Mouse (Mus musculus) T-cell, adult 2 months (primary cell): ENCODE data around the gene Ikbip.

Source experiments
- DNase-seq: peaks from one replicate; pipeline ENCODE4 v3.0.0; 2022; ENCODE audit warnings: low spot score

The Ikbip gene

DNA sequence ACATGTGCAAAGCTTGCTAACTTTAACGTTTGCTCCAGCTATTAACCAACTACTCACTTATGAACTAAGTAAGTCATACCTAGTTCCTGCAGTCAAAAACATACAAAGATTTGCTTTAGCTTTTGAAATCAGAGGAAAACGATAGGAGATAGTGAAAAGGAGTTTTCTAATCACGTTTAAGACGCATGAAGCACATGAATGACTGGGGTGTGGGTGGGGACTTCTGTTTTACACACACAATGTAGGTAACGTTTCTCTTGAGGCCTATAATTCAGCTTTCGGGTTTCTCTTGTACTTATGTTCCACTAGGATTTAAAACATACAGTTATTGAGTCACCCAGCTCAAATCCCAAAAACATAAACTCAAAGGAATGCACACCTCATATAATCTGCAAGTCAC, 39.9 kb downstream of the Ikbip start:
- no peak for DNase-seq

DNA sequence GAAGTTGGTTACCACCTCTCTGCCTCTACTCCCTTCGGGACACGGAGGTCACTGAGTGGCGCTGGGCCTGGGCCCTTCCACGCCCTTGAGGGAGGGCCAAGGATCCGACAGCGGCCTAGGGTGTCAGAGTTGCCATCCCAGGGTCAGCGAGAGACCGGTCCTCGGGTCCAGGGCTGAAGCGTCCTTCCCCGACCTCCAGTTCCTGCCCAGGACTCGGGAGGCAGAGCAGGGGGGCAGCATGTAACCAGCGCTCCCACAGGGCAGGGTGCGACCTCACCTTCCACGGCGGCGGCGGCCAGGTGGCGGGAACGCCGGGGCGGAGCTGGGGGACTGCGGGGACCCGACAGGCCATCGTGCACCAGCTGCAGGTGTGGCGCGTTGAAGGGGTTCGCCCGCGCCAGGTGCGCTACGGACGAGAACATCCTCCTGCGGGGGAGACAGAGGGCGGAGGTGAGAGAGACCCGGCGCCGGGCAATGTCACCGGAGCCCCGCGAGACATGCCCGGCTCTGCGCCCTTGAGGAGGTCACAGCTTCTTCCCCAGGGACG, 40.6 kb downstream of the Ikbip start:
- DNase-seq, result no peak

DNA sequence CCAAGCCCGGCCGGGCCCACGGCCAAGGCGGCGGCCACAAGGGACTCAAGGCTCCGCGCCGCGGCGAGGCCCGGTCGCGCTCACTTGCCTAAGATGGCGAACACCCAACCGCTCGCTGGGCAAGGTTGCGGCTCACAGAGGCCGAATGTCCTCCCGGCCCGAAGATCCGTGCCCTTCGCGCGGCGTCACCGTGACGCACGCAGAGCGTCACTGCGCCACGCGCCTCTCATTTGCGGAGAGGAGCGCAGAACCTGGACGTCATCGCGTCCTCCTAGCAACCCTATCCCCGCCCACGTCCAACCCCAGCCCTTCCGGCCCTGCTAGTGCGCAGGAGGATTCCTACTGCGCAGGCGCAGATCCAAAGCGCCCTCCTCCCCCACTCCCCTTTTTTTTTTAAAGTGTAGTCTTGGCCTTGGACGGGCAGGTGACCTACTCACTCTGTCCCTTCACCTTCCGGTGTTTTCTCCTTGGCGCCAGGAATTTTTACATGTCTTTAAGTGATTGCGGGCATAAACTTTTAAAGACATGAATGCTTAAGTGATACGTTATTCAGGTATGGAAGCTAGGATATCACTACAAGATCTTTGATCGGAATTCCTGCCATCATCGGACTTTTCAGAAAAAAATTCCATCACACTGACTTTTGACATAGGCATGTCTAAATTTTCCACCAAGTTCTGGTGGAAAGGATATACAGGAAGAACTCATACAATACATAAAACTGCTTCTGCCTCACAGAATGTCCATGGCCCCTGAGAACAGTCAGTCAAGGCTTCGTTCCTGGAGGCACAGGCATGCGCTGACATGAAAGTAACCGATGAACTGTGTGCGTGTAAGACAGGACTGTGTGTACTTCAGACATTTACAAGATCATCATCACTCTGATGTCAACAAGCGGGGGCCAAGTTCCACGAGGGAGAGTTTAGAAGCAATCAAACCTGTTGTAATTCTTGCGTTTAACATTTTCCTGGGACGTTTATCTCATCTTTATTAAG, 41.4 kb downstream of the Ikbip start, which contains the start of gene Slc25a3:
TSS of gene Slc25a3 (minus strand) at position 232 of the 995 bp plus-strand sequence.
- peak; percentile 99 for DNase-seq

DNA sequence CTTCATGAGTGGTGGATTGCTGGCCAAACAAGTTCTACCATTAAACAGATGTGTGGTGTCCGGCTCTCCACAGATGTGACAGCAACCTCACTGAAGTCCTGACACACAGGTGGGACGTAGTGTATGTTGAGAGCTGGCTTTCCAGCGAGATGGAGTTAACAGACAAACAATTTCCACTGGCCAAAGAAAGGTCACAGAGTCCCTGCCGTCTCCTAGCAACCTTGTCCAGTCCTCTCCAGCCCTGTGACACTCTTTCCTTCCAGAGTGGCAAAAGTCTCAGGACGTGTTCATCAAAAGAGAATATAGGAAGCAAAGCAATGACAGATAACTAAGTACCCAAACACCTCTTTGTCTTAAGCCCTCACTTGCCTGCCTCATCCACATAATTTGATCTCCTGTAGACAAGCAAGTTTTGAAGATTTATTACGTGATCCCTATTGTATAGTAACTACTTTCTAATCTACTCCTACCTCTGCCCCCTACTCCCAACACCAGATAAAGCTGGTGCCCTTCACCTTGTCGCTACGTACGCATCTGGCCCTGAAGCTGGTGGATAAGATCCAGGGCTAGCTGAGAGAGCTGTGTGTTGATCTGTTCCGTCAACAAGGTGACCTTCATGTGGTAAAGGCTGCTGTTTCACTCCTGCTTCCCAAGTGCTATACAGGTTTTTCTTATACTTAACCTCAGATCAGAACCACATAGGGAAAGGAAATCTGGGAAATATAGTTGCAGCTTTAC, 44.0 kb downstream of the Ikbip start:
- DNase-seq, result no peak

DNA sequence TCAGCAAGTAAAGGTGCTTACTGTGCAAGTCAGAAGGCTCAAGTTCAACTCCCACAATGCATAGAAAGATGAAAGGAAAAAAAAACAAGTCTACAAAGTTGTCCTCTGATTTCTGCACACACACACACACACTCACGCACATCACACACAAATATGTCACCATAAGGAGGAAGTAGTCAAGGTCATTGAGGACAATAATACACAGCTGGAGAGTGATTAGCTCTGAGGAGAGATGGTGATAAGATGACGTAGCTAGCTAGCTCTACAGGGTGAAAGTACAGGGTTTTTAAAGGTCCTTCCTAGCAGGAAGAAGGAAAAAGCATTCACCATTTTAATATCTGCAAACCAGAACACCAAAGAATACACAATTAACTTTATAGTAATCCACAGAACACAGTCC, 44.7 kb downstream of the Ikbip start:
- DNase-seq, result no peak

DNA sequence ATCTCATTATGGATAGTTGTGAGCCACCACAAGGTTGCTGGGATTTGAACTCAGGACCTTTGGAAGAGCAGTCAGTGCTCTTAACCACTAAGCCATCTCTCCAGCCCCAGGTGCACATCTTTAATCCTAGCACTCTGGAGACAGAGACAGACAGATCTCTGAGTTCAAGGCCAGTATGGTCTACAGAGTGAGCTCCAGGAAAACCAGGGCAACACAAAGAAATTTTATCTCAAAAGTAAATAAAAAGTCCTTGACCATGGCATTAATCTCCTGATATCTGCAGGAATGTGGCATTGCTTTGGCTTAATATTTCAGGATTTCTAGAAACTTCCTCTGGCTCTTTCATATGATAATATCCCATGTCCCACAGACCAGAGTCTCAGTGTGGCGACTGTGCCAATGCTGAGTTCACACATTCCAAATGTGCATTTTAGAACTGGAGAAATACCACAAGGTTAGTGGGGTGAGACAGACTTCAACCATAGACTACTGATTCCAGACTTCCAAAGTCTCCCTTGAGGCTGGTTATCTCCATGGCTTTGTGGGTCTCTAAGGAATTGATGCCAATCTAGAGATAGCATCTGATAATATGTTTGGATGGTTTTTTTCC, 45.9 kb downstream of the Ikbip start:
- no peak for DNase-seq

DNA sequence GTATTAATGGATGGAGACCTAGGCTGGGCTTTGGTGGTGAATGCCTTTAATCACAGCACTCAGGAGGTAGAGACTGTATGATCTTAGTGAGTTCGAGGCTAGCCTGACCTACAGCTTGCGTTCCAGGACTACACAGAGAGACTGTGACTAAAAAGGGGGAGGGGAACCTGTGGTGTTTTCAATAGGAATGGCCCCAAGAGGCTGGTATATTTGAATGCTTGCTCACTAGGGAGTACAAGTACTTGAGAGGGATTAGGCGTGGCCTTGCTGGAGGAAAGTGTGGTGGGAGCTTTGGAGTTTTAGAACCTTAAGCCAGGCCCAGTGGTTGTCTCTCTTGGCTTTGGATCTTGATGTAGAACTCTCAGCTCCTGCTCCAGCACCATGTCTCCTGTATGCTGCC, 48.1 kb downstream of the Ikbip start:
- no peak for DNase-seq

DNA sequence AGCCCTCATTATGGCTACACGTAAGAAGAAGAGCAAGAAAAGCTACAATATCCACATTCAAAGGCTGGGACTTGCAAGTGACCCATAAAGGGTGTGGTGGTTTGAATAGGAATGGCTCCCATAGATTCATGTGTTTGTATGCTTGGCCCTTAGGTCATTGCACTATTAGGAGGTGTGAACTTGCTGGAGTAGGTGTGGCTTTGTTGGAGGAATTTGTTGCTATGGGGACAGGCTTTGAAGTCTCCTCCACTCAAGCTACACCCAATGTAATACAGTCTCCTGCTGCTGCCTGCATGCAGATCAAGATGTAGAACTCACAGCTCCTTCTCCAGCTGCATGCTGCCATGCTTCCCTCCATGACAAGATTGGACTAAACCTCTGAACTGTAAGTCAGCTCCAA, 48.8 kb downstream of the Ikbip start:
- no peak for DNase-seq

DNA sequence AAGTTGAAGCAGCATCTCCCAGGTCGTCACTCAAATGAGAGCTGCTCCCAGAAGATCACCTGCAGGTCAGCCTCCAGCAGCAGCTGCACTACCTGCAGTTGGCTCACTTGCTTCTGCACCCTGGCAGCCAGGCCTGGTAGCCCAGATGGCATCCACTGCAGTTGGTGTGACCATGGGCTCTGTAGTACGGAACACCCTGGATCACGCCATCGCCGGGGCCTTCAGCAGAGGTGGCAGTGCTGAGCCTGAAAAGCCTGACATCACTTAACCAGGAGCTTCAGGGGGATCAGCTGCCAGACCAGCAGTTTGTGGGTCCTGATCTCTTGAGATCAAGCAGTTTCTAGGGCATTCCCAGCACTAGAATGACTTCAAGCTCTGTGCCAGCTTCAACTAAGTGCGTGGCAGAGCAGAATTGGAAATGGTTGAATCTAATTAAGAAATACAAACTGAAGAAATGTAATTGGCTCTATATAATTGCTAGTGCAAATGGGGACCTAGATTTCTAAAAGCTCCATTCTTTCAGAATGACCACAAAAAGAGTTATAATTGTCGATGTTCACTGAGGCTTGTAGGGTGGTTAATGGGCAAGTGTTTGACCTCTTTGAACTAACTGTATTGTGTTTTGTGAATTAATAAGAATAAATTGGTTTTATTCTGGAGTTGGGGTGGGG, 52.7 kb downstream of the Ikbip start:
- DNase-seq, result no peak

DNA sequence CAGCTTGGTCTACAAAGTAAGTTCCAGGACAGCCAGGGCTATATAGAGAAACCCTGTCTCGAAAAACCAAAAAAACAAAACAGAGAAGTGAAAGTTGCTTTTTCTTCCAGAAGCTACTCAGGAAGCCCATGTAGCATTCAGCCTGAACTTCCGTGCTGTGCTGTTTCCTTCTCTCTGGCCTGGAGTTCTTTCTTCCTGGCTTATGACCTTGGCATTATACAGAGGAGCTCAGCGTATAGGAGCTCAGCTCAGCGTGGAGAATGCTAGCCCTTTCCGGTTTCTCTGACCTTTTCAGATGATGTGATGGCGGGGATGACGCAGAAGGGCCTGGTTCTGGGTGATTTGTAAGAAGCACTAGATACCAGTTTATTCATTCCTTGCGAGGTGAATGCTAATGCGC, 54.7 kb downstream of the Ikbip start:
- DNase-seq, result no peak

DNA sequence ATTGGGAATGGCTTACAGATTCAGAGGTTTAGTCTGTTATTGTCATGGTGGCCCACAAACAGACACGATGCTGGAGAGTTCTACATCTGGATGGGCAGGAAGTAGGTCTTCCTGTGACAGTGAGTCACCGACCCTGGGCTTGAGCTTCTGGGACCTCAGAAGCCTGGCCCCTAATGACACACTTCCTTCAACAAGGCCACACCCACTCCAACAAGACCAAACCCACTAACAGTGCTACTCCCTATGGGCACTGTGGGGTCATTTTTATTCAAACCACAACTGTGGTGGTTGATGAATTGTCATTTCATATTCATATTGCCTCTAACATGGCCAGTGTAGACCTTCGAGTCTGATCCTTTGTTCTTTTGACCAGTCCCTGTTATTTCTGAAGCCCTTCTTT, 55.6 kb downstream of the Ikbip start:
- peak; percentile 23 for DNase-seq

DNA sequence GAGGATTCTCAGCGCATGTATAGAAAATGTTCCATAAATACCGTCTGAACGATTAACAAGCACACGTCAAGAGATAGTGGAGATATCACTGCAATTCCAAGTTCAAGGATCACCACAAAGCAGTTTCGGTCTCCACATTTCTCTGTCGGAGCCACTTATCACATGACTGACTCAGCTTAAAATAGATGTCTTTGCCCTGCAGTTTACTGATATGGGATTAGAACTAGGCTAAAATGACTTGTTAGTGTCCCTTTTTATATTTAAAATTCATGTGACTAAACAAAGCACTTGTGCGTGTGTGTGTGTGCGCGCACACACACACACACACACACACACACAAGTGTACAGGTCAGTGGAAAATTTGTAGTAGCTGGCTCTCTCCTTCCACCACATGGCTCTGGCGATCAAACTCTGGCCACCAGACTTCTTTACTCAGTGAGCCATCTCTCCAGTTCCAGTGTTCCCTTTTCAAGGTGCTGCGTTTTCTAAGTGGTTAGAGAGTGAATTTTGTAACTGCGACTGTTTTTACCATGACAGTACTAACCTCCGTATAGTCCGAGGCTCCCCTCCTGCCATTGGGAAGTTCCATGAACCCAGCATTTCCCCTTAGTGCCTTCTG, 56.5 kb downstream of the Ikbip start:
- DNase-seq, result no peak

DNA sequence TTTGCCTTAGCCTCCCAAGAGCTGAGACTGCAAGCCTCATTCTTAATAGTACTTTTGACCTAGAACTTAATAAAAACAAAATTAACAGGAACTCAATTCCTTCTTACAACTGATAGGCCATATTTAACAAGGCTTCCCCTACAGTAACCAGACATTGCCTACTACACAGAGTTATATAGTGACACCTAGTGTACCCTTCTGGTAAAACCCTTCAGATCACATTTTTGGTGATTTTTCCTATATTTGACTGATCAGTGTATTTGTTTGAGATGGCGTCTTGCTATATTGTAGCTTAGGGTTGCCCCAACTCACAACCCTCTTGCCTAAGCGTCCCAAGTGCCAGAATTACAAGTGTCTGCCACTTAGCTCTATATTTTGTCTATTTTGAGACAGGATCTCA, 58.8 kb downstream of the Ikbip start:
- peak; percentile 12 for DNase-seq

DNA sequence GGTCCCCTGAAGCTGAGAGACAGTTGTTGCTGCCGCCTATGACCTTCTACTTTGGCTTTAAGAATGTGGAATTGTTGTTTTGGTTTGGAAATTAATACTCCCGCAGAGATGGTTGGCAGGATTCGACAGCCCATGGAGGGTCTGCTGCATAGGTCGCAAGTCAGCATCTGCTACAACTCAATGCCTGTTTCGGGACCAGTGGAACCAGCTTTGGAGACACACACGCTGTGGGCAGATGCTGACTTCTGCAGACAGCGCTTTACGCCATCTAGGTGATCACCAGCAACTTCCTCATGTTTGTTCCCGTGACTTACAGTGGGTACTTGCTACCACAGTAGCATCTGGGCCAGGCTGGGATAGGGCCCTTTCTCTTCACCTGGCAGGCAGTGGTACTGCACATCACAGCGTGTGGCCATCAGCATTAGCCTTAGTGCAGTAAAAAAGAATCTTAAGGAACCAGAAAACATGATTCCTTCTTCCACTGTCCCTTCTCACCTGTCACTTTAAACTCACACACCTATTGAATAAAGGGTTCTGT, 60.0 kb downstream of the Ikbip start:
- DNase-seq, result peak; percentile 15

DNA sequence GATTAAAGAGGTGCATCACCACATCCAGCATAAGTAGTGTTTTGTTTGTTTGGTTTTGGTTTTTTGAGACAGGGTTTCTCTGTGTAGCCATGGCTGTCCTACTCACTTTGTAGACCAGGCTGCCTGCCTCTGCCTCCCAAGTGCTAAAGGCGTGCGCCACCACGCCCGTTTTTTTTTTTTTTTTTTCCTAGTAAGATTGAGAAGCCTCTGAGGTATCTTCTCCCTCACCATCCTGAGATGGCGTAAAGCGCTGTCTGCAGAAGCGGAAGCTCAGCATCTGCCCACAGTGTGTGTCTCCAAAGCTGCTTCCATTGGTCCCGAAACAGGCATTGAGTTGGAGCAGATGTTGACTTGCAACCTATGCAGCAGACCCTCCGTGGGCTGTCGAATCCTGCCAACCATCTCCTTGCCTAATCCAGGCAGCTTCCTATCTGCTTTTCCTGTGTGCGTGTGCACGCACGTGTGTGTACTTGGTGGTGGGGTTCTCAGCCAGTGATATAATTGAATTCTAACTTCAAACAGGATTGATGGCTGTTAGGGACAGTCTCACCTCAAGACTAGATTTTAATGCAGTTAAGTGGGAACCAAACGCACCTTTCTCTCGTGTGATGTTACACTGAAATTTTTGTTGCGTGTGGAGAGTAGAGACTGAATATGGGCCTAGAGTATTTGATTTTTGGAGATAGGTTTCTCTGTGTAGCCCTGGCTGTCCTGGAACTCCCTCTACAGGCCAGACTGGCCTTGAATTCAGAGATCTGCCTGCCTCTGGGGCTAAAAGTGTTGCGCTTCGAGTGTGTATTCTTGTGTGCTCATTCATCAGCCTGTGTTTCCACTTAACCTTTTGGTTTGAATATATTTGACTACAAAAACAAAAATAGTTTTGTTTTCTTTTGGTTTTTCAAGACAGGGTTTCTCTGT, 60.8 kb downstream of the Ikbip start:
- DNase-seq, result no peak

DNA sequence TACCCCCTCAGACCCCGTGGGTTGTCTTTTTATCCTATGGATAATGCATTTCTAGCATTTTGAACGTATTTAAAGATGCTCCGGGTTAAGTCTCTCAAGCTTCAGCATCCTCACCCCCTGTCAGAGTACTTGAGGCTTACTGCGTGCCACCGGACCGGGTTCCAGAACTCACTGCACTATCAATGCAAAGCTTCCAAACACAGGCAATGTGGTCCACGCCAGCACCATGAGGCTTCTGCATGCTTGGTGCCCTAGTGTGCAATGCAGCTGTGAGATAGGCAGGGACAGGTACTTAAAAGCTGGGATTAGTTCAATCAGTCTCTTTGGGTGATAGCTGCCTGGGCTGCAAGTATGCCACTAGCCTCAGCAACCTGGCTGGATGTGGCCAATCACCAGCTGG, 62.7 kb downstream of the Ikbip start:
- DNase-seq, result no peak
